ENCODE assay signal across 23 mouse cellular contexts in genomic region chr4:136592111-136592510, GRCm38 (mm10). TPM values are rescaled to one million over a fixed set of nuclear protein-coding genes. Genes with fewer than 3 reads are reported as not detected.
"Had no signal": no experiment of that assay in that cellular context is flagged by ENCODE, and none has a peak within 500 bp of the region (broad histone marks: within the 10 kb centered on the region; RNA-seq: fewer than 3 reads in every experiment).

No protein-coding gene starts in this region.

- H3K36me3 ChIP-seq: stomach, embryonic 15.5 days had no signal

- ATAC-seq: midbrain, embryonic 16.5 days had no signal

- H3K9me3 ChIP-seq: limb, embryonic 15.5 days; liver, embryonic 15.5 days; midbrain, embryonic 12.5 days; stomach, embryonic 15.5 days had no signal

- H3K4me3 ChIP-seq: limb, embryonic 15.5 days; liver, embryonic 15.5 days; midbrain, embryonic 12.5 days; stomach, embryonic 15.5 days had no signal

- H3K9ac ChIP-seq: limb, embryonic 15.5 days; liver, embryonic 15.5 days; lung, embryonic 14.5 days; midbrain, embryonic 12.5 days; stomach, embryonic 15.5 days had no signal

- H3K27me3 ChIP-seq: limb, embryonic 15.5 days; liver, embryonic 15.5 days; midbrain, embryonic 12.5 days; stomach, embryonic 15.5 days had no signal

- DNase-seq: kidney, adult 8-10 months; kidney, postnatal 14 days; layer of hippocampus, adult 9-11 months; layer of hippocampus, postnatal 36 days; lung, embryonic 14.5 days; lung, postnatal 10 days; lung, postnatal 4 days; right cerebral cortex, postnatal 14 days; thymus, adult 2 months; thymus, postnatal 25 days had no signal

- H3K27ac ChIP-seq: limb, embryonic 15.5 days; liver, embryonic 15.5 days; midbrain, embryonic 12.5 days; stomach, embryonic 15.5 days had no signal

- H3K4me2 ChIP-seq: limb, embryonic 15.5 days; liver, embryonic 15.5 days; lung, embryonic 14.5 days; midbrain, embryonic 12.5 days; stomach, embryonic 15.5 days had no signal

RNA-seq across cellular contexts. Expression of gene Tex46, which starts 18.1 kb away (rescaled TPM):
- total RNA-seq: layer of hippocampus, adult 18-20 months; layer of hippocampus, postnatal 36 days; left cerebral cortex, adult 8-10 months; left cerebral cortex, postnatal 25 days; megakaryocyte, adult 5-6 weeks had no signal
- polyA plus RNA-seq: limb, embryonic 11.5 days; limb, embryonic 15.5 days; liver, embryonic 15.5 days; lung, embryonic 14.5 days; midbrain, embryonic 12.5 days; midbrain, embryonic 16.5 days; neural tube, embryonic 14.5 days; spleen, adult 2 months; stomach, embryonic 15.5 days; thymus, adult 2 months; urinary bladder, adult 2 months had no signal

RNA-seq across cellular contexts. Expression of gene Lactbl1, which starts 30.3 kb away (rescaled TPM):
- total RNA-seq: layer of hippocampus, adult 18-20 months; layer of hippocampus, postnatal 36 days; left cerebral cortex, adult 8-10 months; left cerebral cortex, postnatal 25 days; megakaryocyte, adult 5-6 weeks had no signal
- polyA plus RNA-seq: limb, embryonic 11.5 days; limb, embryonic 15.5 days; liver, embryonic 15.5 days; lung, embryonic 14.5 days; neural tube, embryonic 14.5 days; stomach, embryonic 15.5 days; urinary bladder, adult 2 months had no signal
